ENCODE assay signal across 30 mouse cellular contexts in the genomic region with DNA sequence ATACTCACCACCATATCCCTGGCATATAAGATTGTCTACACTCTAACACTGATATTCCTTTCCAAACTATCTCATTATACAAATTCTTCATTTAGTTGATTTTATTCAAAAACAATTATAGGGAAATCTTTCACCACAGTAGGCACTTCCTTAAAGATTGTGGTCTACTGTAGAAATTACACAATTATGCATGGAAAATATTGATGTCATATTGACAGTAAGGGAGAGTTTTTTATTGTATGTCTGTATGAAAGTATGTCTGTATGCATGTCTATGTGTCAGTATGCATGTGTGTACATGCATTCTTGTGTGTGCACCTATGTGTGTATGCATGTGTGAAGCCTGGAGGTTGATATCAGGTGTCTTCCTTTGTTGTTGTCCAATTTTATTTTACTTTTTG. TPM values are rescaled to one million over a fixed set of nuclear protein-coding genes. Genes with fewer than 3 reads are reported as not detected.
"Had no signal": no experiment of that assay in that cellular context is flagged by ENCODE, and none has a peak within 500 bp of the region (broad histone marks: within the 10 kb centered on the region; RNA-seq: fewer than 3 reads in every experiment).

No protein-coding gene starts in this region.

- H3K4me3 ChIP-seq: gastrocnemius, adult 2 months; heart, adult 2 months; heart, embryonic 13.5 days; heart, embryonic 15.5 days; hindbrain, embryonic 13.5 days; hindbrain, embryonic 15.5 days; limb, embryonic 13.5 days; limb, embryonic 15.5 days; liver, embryonic 12.5 days had no signal

- H3K4me1 ChIP-seq: heart, embryonic 13.5 days; heart, embryonic 15.5 days; hindbrain, embryonic 13.5 days; hindbrain, embryonic 15.5 days; limb, embryonic 13.5 days; limb, embryonic 15.5 days; liver, embryonic 12.5 days had no signal

- H3K9ac ChIP-seq: heart, embryonic 13.5 days; heart, embryonic 15.5 days; hindbrain, embryonic 13.5 days; hindbrain, embryonic 15.5 days; limb, embryonic 13.5 days; limb, embryonic 15.5 days; liver, embryonic 12.5 days; liver, embryonic 14.5 days had no signal

- H3K27ac ChIP-seq: gastrocnemius, adult 2 months; heart, adult 2 months; heart, embryonic 13.5 days; heart, embryonic 15.5 days; hindbrain, embryonic 13.5 days; hindbrain, embryonic 15.5 days; hindbrain, postnatal 0 days; limb, embryonic 13.5 days; limb, embryonic 15.5 days; liver, embryonic 12.5 days; liver, embryonic 14.5 days had no signal

- H3K4me2 ChIP-seq: heart, embryonic 11.5 days; heart, embryonic 13.5 days; heart, embryonic 15.5 days; hindbrain, embryonic 13.5 days; hindbrain, embryonic 15.5 days; limb, embryonic 13.5 days; limb, embryonic 15.5 days; liver, embryonic 12.5 days had no signal

- ATAC-seq: hindbrain, postnatal 0 days; intestine, embryonic 16.5 days; liver, embryonic 12.5 days had no signal

- H3K27me3 ChIP-seq: heart, embryonic 13.5 days; heart, embryonic 15.5 days; hindbrain, embryonic 13.5 days; hindbrain, embryonic 15.5 days; limb, embryonic 13.5 days; limb, embryonic 15.5 days; liver, embryonic 12.5 days had no signal

- H3K9me3 ChIP-seq: heart, embryonic 13.5 days; heart, embryonic 15.5 days; hindbrain, embryonic 13.5 days; hindbrain, embryonic 15.5 days; limb, embryonic 13.5 days; limb, embryonic 15.5 days; liver, embryonic 12.5 days had no signal

- H3K36me3 ChIP-seq: heart, embryonic 13.5 days; heart, embryonic 15.5 days; hindbrain, embryonic 13.5 days; hindbrain, embryonic 15.5 days; limb, embryonic 13.5 days; limb, embryonic 15.5 days; liver, embryonic 12.5 days had no signal

- DNase-seq: gastrocnemius, adult 2 months; gastrocnemius, postnatal 10 days; gastrocnemius, postnatal 25 days; heart, adult 11 months; heart, adult 2 months; heart, postnatal 14 days; heart, postnatal 36 days; kidney, adult 11 months; kidney, adult 2 months; kidney, adult 9 months; kidney, postnatal 10 days; kidney, postnatal 25 days; kidney, postnatal 4 days; layer of hippocampus, adult 9-11 months; layer of hippocampus, postnatal 36 days; left cerebral cortex, postnatal 4 days had no signal

RNA-seq across cellular contexts. Expression of a gene that starts 10.1 kb away (rescaled TPM):
- total RNA-seq: heart, postnatal 36 days; hematopoietic stem cell, adult 5-6 weeks; liver, adult 2 months had no signal
- polyA plus RNA-seq: heart, adult 2 months; heart, embryonic 11.5 days; limb, embryonic 11.5 days; liver, adult 2 months; liver, embryonic 12.5 days had no signal
